Mouse (Mus musculus): ENCODE results near the gene Rnf13. TPM values are rescaled to one million over a fixed set of nuclear protein-coding genes. Genes with fewer than 3 reads are reported as not detected.
"Not testable (repeated sequence)": the region's sequence is repeated elsewhere in the genome, so short reads cannot be mapped to it uniquely, and the experiment has no call there.

The Rnf13 gene
- polyA plus RNA-seq, 1 experiment from 2014 or later: 77.0 TPM

- H3K27ac ChIP-seq: no peak overlapping the region
- no peaks in the 10 kb centered on the region for H3K9me3 ChIP-seq
- 82% methylated on average over 4 of the region's 4 CpGs for WGBS
- no peaks in the 10 kb centered on the region for H3K36me3 ChIP-seq
- H3K4me2 ChIP-seq (replicated peaks): no peak overlapping the region
- H3K9ac ChIP-seq: no peak overlapping the region
- no peaks in the 10 kb centered on the region for H3K27me3 ChIP-seq
- no peak for ATAC-seq (ENCODE audit: low FRiP score, low read depth)
- H3K4me1 ChIP-seq: no peaks in the 10 kb centered on the region
- no peak overlapping the region for H3K4me3 ChIP-seq
Observed at GRCm38 (mm10) chr3:57788472-57788871, 52.6 kb downstream of the Rnf13 start.

GRCm38 (mm10) chr3:57789005-57789962 is 53.4 kb downstream of the Rnf13 start:
- 83% methylated on average over 7 of the region's 7 CpGs for WGBS
- no peak overlapping the region for H3K9ac ChIP-seq
- ATAC-seq (ENCODE audit: low FRiP score, low read depth): no peak
- no peaks in the 10 kb centered on the region for H3K4me1 ChIP-seq
- no peak overlapping the region for H3K4me2 ChIP-seq (replicated peaks)
- no peak overlapping the region for H3K27ac ChIP-seq
- H3K9me3 ChIP-seq: no peaks in the 10 kb centered on the region
- no peak overlapping the region for H3K4me3 ChIP-seq
- H3K27me3 ChIP-seq: no peaks in the 10 kb centered on the region
- H3K36me3 ChIP-seq: no peaks in the 10 kb centered on the region

- Histone ChIP-seq H3K27ac (no peak overlapping the region), H3K9me3 (no peaks in the 10 kb centered on the region), H3K4me1 (no peaks in the 10 kb centered on the region), H3K9ac (no peak overlapping the region), H3K36me3 (no peaks in the 10 kb centered on the region), H3K4me2 (replicated peaks) (no peak overlapping the region), H3K27me3 (no peaks in the 10 kb centered on the region), H3K4me3 (no peak overlapping the region)
- no peak for ATAC-seq (ENCODE audit: low FRiP score, low read depth)
- WGBS: 88% methylated on average over 3 of the region's 3 CpGs
Observed at GRCm38 (mm10) chr3:57791104-57791503, 55.2 kb downstream of the Rnf13 start.

DNA sequence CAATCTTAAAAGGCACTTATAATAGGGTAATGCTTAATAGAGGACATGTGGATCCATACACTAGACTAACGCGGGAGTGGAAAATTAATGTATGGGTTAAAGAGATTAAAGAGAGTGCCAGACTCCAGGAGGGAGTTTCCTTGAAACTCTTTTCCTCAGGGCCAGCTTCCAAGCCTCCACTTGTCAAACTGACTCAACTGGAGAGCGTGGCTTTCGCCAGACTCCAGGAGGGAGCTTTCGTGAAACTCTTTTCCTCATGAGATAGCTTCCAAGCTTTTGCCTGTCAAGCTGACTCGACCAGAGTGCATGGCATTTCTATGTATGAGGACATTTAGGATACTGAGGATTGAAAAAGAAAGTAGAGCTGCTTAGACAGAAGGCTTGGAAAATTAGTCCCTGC is 59.2 kb downstream of the Rnf13 start:
- ATAC-seq (ENCODE audit: low FRiP score, low read depth); H3K27me3 ChIP-seq; H3K4me2 ChIP-seq (replicated peaks); H3K9ac ChIP-seq; H3K9me3 ChIP-seq; H3K4me3 ChIP-seq; H3K36me3 ChIP-seq; H3K27ac ChIP-seq; H3K4me1 ChIP-seq: not testable (repeated sequence)
- WGBS: 69% methylated on average over 6 of the region's 6 CpGs

- H3K27me3 ChIP-seq: no peaks in the 10 kb centered on the region
- no peak for ATAC-seq (ENCODE audit: low FRiP score, low read depth)
Observed at GRCm38 (mm10) chr3:57815447-57815846, 79.6 kb downstream of the Rnf13 start.

GRCm38 (mm10) chr3:57825866-57826265 is 90.0 kb downstream of the Rnf13 start:
- ATAC-seq (ENCODE audit: low FRiP score, low read depth): no peak
- Histone ChIP-seq H3K4me2 (replicated peaks) (no peak overlapping the region), H3K4me3 (no peak overlapping the region), H3K27me3 (no peaks in the 10 kb centered on the region), H3K36me3 (peaks cover 32% of the 10 kb centered on the region), H3K27ac (no peak overlapping the region), H3K9me3 (no peaks in the 10 kb centered on the region), H3K4me1 (no peaks in the 10 kb centered on the region), H3K9ac (no peak overlapping the region)
- 98% methylated on average over 3 of the region's 3 CpGs for WGBS

More at GRCm38 (mm10) chr3:57815447-57815846, 79.6 kb downstream of the Rnf13 start:
- H3K36me3 ChIP-seq: no peaks in the 10 kb centered on the region
- no peak overlapping the region for H3K4me3 ChIP-seq
- no peak overlapping the region for H3K4me2 ChIP-seq (replicated peaks)
- no peak overlapping the region for H3K27ac ChIP-seq
- no peaks in the 10 kb centered on the region for H3K4me1 ChIP-seq
- no peak overlapping the region for H3K9ac ChIP-seq
- WGBS: 84% methylated on average over 6 of the region's 6 CpGs
- H3K9me3 ChIP-seq: no peaks in the 10 kb centered on the region

DNA sequence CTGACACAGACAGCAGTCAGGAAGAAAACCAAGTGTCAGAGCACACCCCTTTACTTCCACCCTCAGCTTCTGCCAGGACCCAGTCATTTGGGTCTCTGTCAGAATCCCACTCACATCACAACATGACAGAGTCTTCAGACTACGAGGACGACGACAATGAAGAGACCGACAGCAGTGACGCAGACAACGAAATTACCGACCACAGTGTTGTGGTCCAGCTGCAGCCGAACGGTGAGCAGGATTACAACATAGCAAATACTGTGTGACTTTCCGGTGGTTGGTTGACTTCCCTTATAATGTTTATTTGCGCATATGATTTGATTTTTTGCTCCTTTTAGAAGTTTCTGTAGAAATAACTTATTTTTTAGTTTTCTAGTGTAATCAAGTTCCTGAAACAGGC is 97.7 kb downstream of the Rnf13 start:
- Histone ChIP-seq H3K36me3 (peaks cover 27% of the 10 kb centered on the region), H3K27ac (no peak overlapping the region), H3K27me3 (no peaks in the 10 kb centered on the region), H3K9ac (no peak overlapping the region), H3K4me3 (no peak overlapping the region), H3K9me3 (no peaks in the 10 kb centered on the region), H3K4me2 (replicated peaks) (no peak overlapping the region), H3K4me1 (no peaks in the 10 kb centered on the region)
- ATAC-seq (ENCODE audit: low FRiP score, low read depth): no peak
- 92% methylated on average over 11 of the region's 11 CpGs for WGBS

DNA sequence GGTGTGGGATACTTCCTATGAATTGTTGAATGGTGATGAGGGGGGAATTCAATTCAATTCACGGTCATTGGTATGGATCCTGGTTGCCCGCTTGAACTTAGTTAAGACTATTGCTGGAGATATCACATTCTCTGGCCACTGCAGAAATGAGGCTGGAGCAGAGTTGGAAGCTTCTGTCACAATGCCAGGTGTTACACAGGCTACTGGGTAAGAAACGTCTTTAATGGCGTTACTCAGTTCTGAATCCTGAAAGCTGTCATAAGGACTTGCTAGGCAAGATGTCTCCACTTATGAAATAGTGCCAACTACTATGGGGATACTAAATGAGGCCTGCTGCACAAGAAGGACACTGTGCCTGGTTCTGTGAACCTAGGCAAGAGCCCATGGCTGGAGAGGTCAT is 101.0 kb downstream of the Rnf13 start:
- WGBS: 88% methylated on average over 4 of the region's 4 CpGs
- H3K4me2 ChIP-seq (replicated peaks): no peak overlapping the region
- no peak for ATAC-seq (ENCODE audit: low FRiP score, low read depth)
- peaks cover 38% of the 10 kb centered on the region for H3K36me3 ChIP-seq
- H3K27me3 ChIP-seq: no peaks in the 10 kb centered on the region
- no peak overlapping the region for H3K4me3 ChIP-seq
- H3K9me3 ChIP-seq: no peaks in the 10 kb centered on the region
- no peaks in the 10 kb centered on the region for H3K4me1 ChIP-seq
- no peak overlapping the region for H3K9ac ChIP-seq
- no peak overlapping the region for H3K27ac ChIP-seq

DNA sequence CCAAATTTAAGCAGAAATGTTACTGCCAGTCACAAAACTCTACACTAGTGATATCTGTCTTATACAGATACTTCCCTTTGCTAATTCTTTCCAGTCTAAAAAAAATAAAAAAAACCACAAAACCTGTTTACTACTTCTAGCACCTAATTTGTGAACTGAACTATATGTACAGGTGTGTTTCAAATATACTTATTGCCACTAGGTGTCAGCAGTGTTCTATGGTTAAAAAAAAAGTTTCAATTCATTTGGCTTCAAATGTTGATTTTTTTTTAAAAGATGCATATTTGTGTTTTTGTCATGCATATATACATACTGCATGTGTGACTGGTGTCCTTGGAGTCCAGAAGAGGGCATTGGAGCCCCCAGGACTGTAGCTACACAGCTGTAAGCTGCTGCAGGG is 107.9 kb downstream of the Rnf13 start:
- peaks cover 39% of the 10 kb centered on the region for H3K36me3 ChIP-seq
- H3K4me1 ChIP-seq: peaks cover 19% of the 10 kb centered on the region
- H3K27me3 ChIP-seq: no peaks in the 10 kb centered on the region
- no peak overlapping the region for H3K4me2 ChIP-seq (replicated peaks)
- H3K9me3 ChIP-seq: no peaks in the 10 kb centered on the region; the same call in 1 of the 2 replicates
- H3K9ac ChIP-seq: no peak overlapping the region
- no peak overlapping the region for H3K4me3 ChIP-seq
- no peak for ATAC-seq (ENCODE audit: low FRiP score, low read depth)
- no peak overlapping the region for H3K27ac ChIP-seq

- peak overlapping the region; percentile 76 for H3K4me2 ChIP-seq (replicated peaks)
- H3K27me3 ChIP-seq: no peaks in the 10 kb centered on the region
- no peak for ATAC-seq (ENCODE audit: low FRiP score, low read depth)
- H3K36me3 ChIP-seq: peaks cover 29% of the 10 kb centered on the region
- no peaks in the 10 kb centered on the region; the same call in 1 of the 2 replicates for H3K9me3 ChIP-seq
- 16% methylated on average over 11 of the region's 11 CpGs for WGBS
- peak overlapping the region; percentile 94 for H3K9ac ChIP-seq
- H3K4me1 ChIP-seq: peaks cover 19% of the 10 kb centered on the region
- H3K27ac ChIP-seq: peak overlapping the region; percentile 92; the same call in 1 of the 2 replicates
- H3K4me3 ChIP-seq: peak overlapping the region; percentile 95
Observed at GRCm38 (mm10) chr3:57845786-57846661, 110.2 kb downstream of the Rnf13 start.

DNA sequence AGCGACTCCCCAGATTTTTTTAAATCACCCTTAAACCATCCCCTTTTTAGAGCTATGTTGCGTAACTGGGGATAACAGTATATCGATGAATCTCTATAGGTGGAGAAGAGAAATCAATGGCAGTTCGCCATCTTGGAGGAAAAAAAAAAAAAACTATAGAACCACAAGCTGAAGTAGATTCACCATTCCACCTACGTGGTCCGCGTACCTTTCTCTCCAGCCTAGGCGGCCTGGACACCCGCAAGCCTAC is 110.7 kb downstream of the Rnf13 start:
- 1% methylated on average over 9 of the region's 9 CpGs for WGBS

More for the DNA sequence above, 110.7 kb downstream of the Rnf13 start:
- H3K27ac ChIP-seq: peak overlapping the region; percentile 92
- H3K4me2 ChIP-seq (replicated peaks): peak overlapping the region; percentile 76
- H3K27me3 ChIP-seq: no peaks in the 10 kb centered on the region
- peaks cover 23% of the 10 kb centered on the region for H3K36me3 ChIP-seq
- H3K4me1 ChIP-seq: peaks cover 19% of the 10 kb centered on the region
- peak overlapping the region; percentile 95 for H3K4me3 ChIP-seq
- ATAC-seq (ENCODE audit: low FRiP score, low read depth): no peak
- peak overlapping the region; percentile 94 for H3K9ac ChIP-seq
- H3K9me3 ChIP-seq: no peaks in the 10 kb centered on the region; the same call in 1 of the 2 replicates
